Mouse (Mus musculus) kidney, adult 10 weeks (tissue): ENCODE measurements around the gene Cyp46a1. TPM values are rescaled to one million over a fixed set of nuclear protein-coding genes. Genes with fewer than 3 reads are reported as not detected.

Experiments
- polyA plus RNA-seq: library from polyadenylated mRNA; stranded (reverse); fragments of 350-450 nt; fragmentation: Illumina TruSeq; extraction: RNeasy Lipid Tissue Mini Kit (QIAGEN cat#74804); gene quantifications from one replicate; pipeline ENCODE4 v1.2.3, GENCODE M21; 2014; ENCODE audit warnings: low read depth, low replicate concordance

Gene Cyp46a1
- polyA plus RNA-seq: 0.44 TPM

DNA sequence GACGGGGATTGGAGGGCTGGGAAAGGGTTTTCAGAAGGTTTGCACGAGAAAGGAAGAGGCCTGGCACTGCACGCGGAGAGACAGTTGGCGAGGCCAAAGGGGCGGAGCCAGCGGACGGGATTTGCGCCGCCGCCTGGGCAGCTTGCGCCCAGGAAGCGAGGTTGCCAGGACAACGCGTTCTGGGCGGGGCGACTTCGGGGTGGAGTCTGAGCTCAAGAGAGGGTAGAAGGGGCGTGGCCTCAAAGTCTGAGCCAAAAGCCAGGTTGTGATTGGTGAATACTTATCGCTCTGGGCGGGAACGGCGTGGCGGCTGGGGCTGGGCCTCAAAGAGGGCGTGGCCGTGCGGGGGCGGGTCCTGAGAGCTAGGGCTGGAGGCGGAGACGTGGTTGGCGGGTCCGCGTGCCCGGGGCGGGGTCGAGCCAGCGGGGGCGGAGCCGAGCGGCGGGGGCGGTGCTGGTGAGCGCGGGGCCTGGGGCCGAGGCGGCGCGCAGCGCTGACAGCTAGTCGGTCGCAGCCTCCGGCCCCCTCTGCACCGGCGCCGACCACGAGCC lies at the start of gene Cyp46a1:
Cyp46a1 (plus strand) TSS at position 487 of the 551 bp plus-strand sequence.

DNA sequence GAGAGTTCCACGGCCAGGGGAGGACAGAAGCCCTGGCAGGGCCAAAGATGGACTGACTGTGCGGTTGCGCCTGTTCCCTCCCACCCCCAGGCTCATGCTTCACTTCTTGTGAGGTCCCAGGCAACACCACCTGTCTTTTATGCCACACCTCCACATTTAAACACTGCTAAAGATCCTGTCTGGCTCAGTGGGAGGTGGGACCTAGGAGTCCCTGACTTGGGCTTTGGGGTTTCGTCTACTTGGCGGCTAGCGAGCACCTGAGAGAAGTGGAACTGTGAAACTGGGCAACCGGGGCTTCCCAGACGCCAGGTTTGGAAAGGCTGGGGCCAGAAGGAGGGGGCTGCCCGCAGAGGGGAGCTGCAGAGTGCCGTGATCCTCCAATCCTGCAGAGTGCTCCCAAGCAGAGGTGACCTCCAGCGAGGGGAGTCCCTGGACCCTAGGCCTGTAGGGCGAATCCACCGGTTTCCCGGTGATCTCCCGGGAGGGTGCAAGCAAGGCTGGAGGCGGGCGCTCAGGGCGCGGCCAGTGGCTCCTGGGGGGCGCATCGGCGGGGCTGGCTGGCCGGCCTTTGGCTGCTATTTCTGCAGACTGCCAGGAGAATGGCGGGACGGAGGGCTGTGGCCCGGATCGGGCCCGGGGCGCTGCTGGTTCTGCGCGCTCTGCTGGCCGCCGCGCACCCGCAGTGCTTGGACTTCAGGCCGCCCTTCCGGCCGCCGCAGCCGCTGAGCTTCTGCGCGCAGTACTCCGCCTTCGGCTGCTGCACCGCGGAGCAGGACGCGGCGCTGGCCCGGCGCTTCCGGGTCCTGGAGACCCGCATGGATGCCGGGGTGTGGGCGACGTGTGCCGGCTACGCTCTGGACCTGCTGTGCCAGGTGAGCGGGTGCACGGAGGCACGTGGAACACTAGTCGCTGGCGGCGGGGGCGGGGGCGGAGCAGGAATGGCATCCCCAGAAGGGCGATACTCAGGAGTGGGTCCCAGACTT lies 28.1 kb upstream of the Cyp46a1 start, which contains the start of gene Hhipl1:
Hhipl1 (plus strand) TSS at position 459 of the 983 bp plus-strand sequence.

DNA sequence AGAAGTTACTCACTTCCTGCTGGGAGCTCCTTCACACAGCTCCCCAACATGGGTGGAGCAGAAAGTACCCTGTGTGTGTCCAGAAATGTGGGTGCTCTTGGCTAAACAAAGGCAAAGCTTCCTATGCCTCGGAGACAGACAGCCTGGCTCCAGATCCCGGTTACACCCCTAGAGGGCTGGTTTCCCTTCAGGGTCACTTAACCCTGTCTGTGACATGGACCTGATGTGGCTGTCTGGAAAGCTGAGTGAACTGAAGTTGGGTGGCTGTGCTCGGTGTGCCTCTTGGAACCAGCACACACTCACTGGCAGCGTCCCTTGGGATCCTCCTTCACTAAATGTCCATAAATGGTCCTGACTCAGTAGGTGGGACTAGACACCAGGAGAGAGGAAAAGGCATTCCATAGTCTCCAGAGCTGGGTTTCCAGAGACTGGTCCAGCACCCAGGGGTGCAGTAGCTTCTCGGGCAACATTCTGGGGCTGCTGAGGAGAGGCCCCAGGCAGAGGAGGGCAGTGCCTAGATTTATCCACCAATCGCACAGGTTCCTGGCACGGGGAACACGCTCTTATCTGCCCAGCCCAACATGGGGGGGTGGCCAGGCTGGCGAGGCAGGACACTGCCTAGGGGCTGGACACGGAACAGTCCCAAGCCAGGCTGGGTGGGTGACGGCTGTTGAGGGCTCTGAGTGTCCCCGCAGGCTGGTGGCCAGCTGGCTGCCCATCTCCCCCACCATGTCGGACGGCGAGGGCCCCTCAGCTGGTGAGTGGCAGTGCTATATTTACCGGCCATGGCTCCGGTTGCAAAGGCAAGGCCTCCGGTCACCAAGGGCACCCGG lies 36.6 kb downstream of the Cyp46a1 start, which contains the start of gene Eml1:
Eml1 (plus strand) TSS at position 362 of the 833 bp plus-strand sequence.

Other genes with a start within 250 kb of the Cyp46a1 start
- gene Setd3, start 155.1 kb upstream of the Cyp46a1 start, polyA plus RNA-seq: 171 TPM
- 19.6 TPM for gene Ccnk, start 154.8 kb upstream of the Cyp46a1 start, polyA plus RNA-seq
- 1.2 TPM for gene Ccdc85c, start 59.0 kb upstream of the Cyp46a1 start, polyA plus RNA-seq
- not detected for gene Hhipl1, start 28.1 kb upstream of the Cyp46a1 start, polyA plus RNA-seq
- 9.4 TPM for gene Eml1, start 36.6 kb downstream of the Cyp46a1 start, polyA plus RNA-seq
- 9.7 TPM for gene Evl, start 220.3 kb downstream of the Cyp46a1 start, polyA plus RNA-seq